Mouse (Mus musculus): ENCODE data around the gene Capn11.

The Capn11 gene

GRCm38 (mm10) chr17:45580958-45581477, 78.1 kb downstream of the Capn11 start:
- DNase-seq = peak; percentile 64 to 76
